Mouse (Mus musculus): ENCODE measurements around the gene Atxn10.
A peak's percentile ranks its signal among the peaks of the same experiment; 100 is the strongest.
"Not testable (repeated sequence)": the region's sequence is repeated elsewhere in the genome, so short reads cannot be mapped to it uniquely, and the experiment has no call there.

Gene Atxn10

GRCm38 (mm10) chr15:85335671-85336300 lies at the start of gene Atxn10:
TSS of gene Atxn10 (plus strand) at chr15:85336245.
- DNase-seq (ENCODE audit: low spot score in 2 of 2) = no peak

GRCm38 (mm10) chr15:85294632-85295031 lies 41.4 kb upstream of the Atxn10 start:
- no peak for DNase-seq (ENCODE audit: low spot score in 2 of 2)

GRCm38 (mm10) chr15:85295544-85295943 lies 40.5 kb upstream of the Atxn10 start:
- no peak for DNase-seq (ENCODE audit: low spot score in 2 of 2)

GRCm38 (mm10) chr15:85295977-85296376 lies 40.1 kb upstream of the Atxn10 start:
- no peak for DNase-seq (ENCODE audit: low spot score in 2 of 2)

- no peak for DNase-seq (ENCODE audit: low spot score in 2 of 2)
These were observed 39.5 kb upstream of the Atxn10 start for GRCm38 (mm10) chr15:85296538-85296937.

GRCm38 (mm10) chr15:85298167-85298781 lies 37.8 kb upstream of the Atxn10 start:
- DNase-seq (ENCODE audit: low spot score in 2 of 2) = no peak

GRCm38 (mm10) chr15:85298946-85299345 lies 37.1 kb upstream of the Atxn10 start:
- no peak for DNase-seq (ENCODE audit: low spot score in 2 of 2)

- no peak for DNase-seq (ENCODE audit: low spot score in 2 of 2)
These were observed 32.8 kb upstream of the Atxn10 start for GRCm38 (mm10) chr15:85303241-85303640.

GRCm38 (mm10) chr15:85303976-85304375 lies 32.1 kb upstream of the Atxn10 start:
- no peak for DNase-seq (ENCODE audit: low spot score in 2 of 2)

- DNase-seq (ENCODE audit: low spot score in 2 of 2) = no peak
These were observed 28.9 kb upstream of the Atxn10 start for GRCm38 (mm10) chr15:85307061-85307660.

GRCm38 (mm10) chr15:85311058-85311657 lies 24.9 kb upstream of the Atxn10 start:
- DNase-seq (ENCODE audit: low spot score in 2 of 2) = no peak

- peak; percentile 30 to 68 for DNase-seq (ENCODE audit: low spot score in 2 of 2)
These were observed 20.5 kb upstream of the Atxn10 start for GRCm38 (mm10) chr15:85315378-85316025.

- no peak for DNase-seq (ENCODE audit: low spot score in 2 of 2)
These were observed 19.5 kb upstream of the Atxn10 start for GRCm38 (mm10) chr15:85316342-85317140.

GRCm38 (mm10) chr15:85319924-85320668 lies 15.9 kb upstream of the Atxn10 start:
- DNase-seq (ENCODE audit: low spot score in 2 of 2) = no peak

- DNase-seq (ENCODE audit: low spot score in 2 of 2) = no peak
These were observed 12.8 kb upstream of the Atxn10 start for GRCm38 (mm10) chr15:85323214-85323613.

- DNase-seq (ENCODE audit: low spot score in 2 of 2) = no peak
These were observed 11.6 kb upstream of the Atxn10 start for GRCm38 (mm10) chr15:85324426-85324825.

- no peak for DNase-seq (ENCODE audit: low spot score in 2 of 2)
These were observed 8.2 kb upstream of the Atxn10 start for GRCm38 (mm10) chr15:85327808-85328207.

GRCm38 (mm10) chr15:85328455-85328854 lies 7.6 kb upstream of the Atxn10 start:
- DNase-seq (ENCODE audit: low spot score in 2 of 2) = peak in 1 of 2 experiments; percentile 47

GRCm38 (mm10) chr15:85329096-85329495 lies 6.9 kb upstream of the Atxn10 start:
- no peak for DNase-seq (ENCODE audit: low spot score in 2 of 2)

- DNase-seq (ENCODE audit: low spot score in 2 of 2) = no peak
These were observed 6.0 kb upstream of the Atxn10 start for GRCm38 (mm10) chr15:85330024-85330423.

GRCm38 (mm10) chr15:85333511-85333910 lies 2.5 kb upstream of the Atxn10 start:
- DNase-seq (ENCODE audit: low spot score in 2 of 2) = not testable (repeated sequence)
